Mouse (Mus musculus) limb, embryonic 11.5 days (tissue): Measurements from ENCODE around the gene Tmcc3. TPM values are rescaled to one million over a fixed set of nuclear protein-coding genes. Genes with fewer than 3 reads are reported as not detected.
A peak's percentile ranks its signal among the peaks of the same experiment; 100 is the strongest.

ENCODE experiments used
- ATAC-seq: fragments of 200-750 bp; cut with Nextera tagmentation; 2 replicates; pipeline ENCODE4 v1.8.0; 2017; ENCODE audit warnings: low read depth; ENCODE audit not compliant: insufficient number of reproducible peaks, low FRiP score, low TSS enrichment
- DNase-seq: peaks from one replicate; pipeline ENCODE4 v3.0.0-alpha.2; 2015; ENCODE audit warnings: low spot score
- H3K27ac ChIP-seq: fragments of 300-500 bp; sonication (generic); replicated peaks from 2 replicates; pipeline ENCODE4 v1.5.1; 2014; ENCODE audit warnings: low read depth, mild to moderate bottlenecking, low read length
- H3K27me3 ChIP-seq: fragments of 300-500 bp; sonication (generic); 2 replicates; pipeline ENCODE4 v1.6.1; 2014; ENCODE audit warnings: mild to moderate bottlenecking, low read length, mixed read lengths; ENCODE audit not compliant: control insufficient read depth, insufficient read depth
- H3K36me3 ChIP-seq: fragments of 300-500 bp; sonication (generic); 2 replicates; pipeline ENCODE4 v1.6.1; 2014; ENCODE audit warnings: mild to moderate bottlenecking, low read length, moderate library complexity, mixed read lengths; ENCODE audit not compliant: control insufficient read depth, insufficient read depth
- H3K4me1 ChIP-seq: fragments of 300-500 bp; sonication (generic); 2 replicates; pipeline ENCODE4 v1.6.1; 2014; ENCODE audit warnings: low read length, mixed read lengths; ENCODE audit not compliant: control insufficient read depth, insufficient read depth
- H3K4me2 ChIP-seq: fragments of 300-500 bp; sonication (generic); 2 replicates; pipeline ENCODE4 v1.6.1; 2014; ENCODE audit warnings: low read depth, mild to moderate bottlenecking, moderate library complexity; ENCODE audit not compliant: severe bottlenecking
- H3K4me3 ChIP-seq: fragments of 300-500 bp; sonication (generic); 2 replicates; pipeline ENCODE4 v1.5.1; 2014; ENCODE audit warnings: low read depth, low read length
- H3K9ac ChIP-seq: fragments of 300-500 bp; sonication (generic); 2 replicates; pipeline ENCODE4 v1.6.1; 2014; ENCODE audit warnings: mild to moderate bottlenecking, low read length
- H3K9me3 ChIP-seq: fragments of 300-500 bp; sonication (generic); 2 replicates; pipeline ENCODE4 v1.6.1; 2016; ENCODE audit warnings: low read length; ENCODE audit not compliant: control insufficient read depth
- WGBS: fragments of 180-500 bp; shearing (Covaris S2); extraction: QIAGEN DNeasy Blood & Tissue Kit; methylation state at CpG from one replicate; pipeline ENCODE4 v1.1.7; 2014; 5-methylcytosine and 5-hydroxymethylcytosine counted together
- polyA plus RNA-seq: library from polyadenylated mRNA; unstranded; fragments of >200 nt; fragmentation: Nextera tagmentation; extraction: Ambion mirVana; gene quantifications from 2 replicates; pipeline ENCODE4 v1.2.1, GENCODE M21; 2014

Tmcc3 gene
- polyA plus RNA-seq, 1 experiment from 2014 or later = 5.3 TPM

GRCm38 (mm10) chr10:94623617-94624016 is 311.9 kb downstream of the Tmcc3 start:
- WGBS = 4% methylated on average over 10 of the region's 10 CpGs
- Histone ChIP-seq H3K9me3 (no peaks in the 10 kb centered on the region), H3K27me3 (no peaks in the 10 kb centered on the region), H3K9ac (no peak overlapping the region), H3K36me3 (no peaks in the 10 kb centered on the region), H3K4me3 (no peak overlapping the region), H3K27ac (no peak overlapping the region), H3K4me2 (no peak overlapping the region), H3K4me1 (0 out of 2 replicates have a peak, but pooled peaks cover 3% of the 10 kb centered on the region)
- DNase-seq (peak; percentile 95), ATAC-seq (peak; percentile 64; the same call in 1 of the 2 replicates)

- H3K9me3 ChIP-seq = no peaks in the 10 kb centered on the region
- no peaks in the 10 kb centered on the region for H3K36me3 ChIP-seq
- H3K27me3 ChIP-seq = no peaks in the 10 kb centered on the region
- no peak for DNase-seq
- no peak overlapping the region for H3K4me3 ChIP-seq
- 89% methylated on average over 9 of the region's 9 CpGs for WGBS
- H3K4me2 ChIP-seq = no peak overlapping the region
- no peak overlapping the region for H3K27ac ChIP-seq
- H3K4me1 ChIP-seq = 0 out of 2 replicates have a peak, but pooled peaks cover 3% of the 10 kb centered on the region
- no peak overlapping the region for H3K9ac ChIP-seq
- ATAC-seq = no peak
Measured at GRCm38 (mm10) chr10:94625036-94625435, 313.3 kb downstream of the Tmcc3 start.

- Histone ChIP-seq H3K27ac (no peak overlapping the region), H3K4me2 (no peak overlapping the region), H3K9ac (no peak overlapping the region), H3K4me3 (no peak overlapping the region), H3K9me3 (no peaks in the 10 kb centered on the region), H3K4me1 (0 out of 2 replicates have a peak, but pooled peaks cover 3% of the 10 kb centered on the region), H3K27me3 (no peaks in the 10 kb centered on the region), H3K36me3 (no peaks in the 10 kb centered on the region)
- ATAC-seq (no peak), DNase-seq (no peak)
- 78% methylated on average over 8 of the region's 8 CpGs for WGBS
Measured at GRCm38 (mm10) chr10:94625606-94626005, 313.9 kb downstream of the Tmcc3 start.

- H3K4me3 ChIP-seq = no peak overlapping the region
- WGBS = 76% methylated on average over 4 of the region's 4 CpGs
- H3K27ac ChIP-seq = no peak overlapping the region
- no peak overlapping the region for H3K9ac ChIP-seq
- H3K27me3 ChIP-seq = no peaks in the 10 kb centered on the region
- no peaks in the 10 kb centered on the region for H3K36me3 ChIP-seq
- no peak for DNase-seq
- no peak overlapping the region for H3K4me2 ChIP-seq
- ATAC-seq = no peak
- no peaks in the 10 kb centered on the region for H3K9me3 ChIP-seq
- no peaks in the 10 kb centered on the region for H3K4me1 ChIP-seq
Measured at GRCm38 (mm10) chr10:94630771-94631280, 319.1 kb downstream of the Tmcc3 start.

GRCm38 (mm10) chr10:94631541-94632113 is 319.9 kb downstream of the Tmcc3 start:
- Histone ChIP-seq H3K4me1 (no peaks in the 10 kb centered on the region), H3K9ac (no peak overlapping the region), H3K9me3 (no peaks in the 10 kb centered on the region), H3K27me3 (no peaks in the 10 kb centered on the region), H3K36me3 (no peaks in the 10 kb centered on the region), H3K4me2 (no peak overlapping the region), H3K4me3 (no peak overlapping the region), H3K27ac (no peak overlapping the region)
- ATAC-seq = no peak
- DNase-seq = no peak
- 75% methylated on average over 11 of the region's 11 CpGs for WGBS

- Histone ChIP-seq H3K4me3 (no peak overlapping the region), H3K4me1 (no peaks in the 10 kb centered on the region), H3K36me3 (no peaks in the 10 kb centered on the region), H3K27me3 (no peaks in the 10 kb centered on the region), H3K27ac (no peak overlapping the region), H3K4me2 (no peak overlapping the region), H3K9ac (no peak overlapping the region), H3K9me3 (no peaks in the 10 kb centered on the region)
- WGBS = 88% methylated on average over 5 of the region's 5 CpGs
- DNase-seq = no peak
- no peak for ATAC-seq
Measured at GRCm38 (mm10) chr10:94632245-94632644, 320.5 kb downstream of the Tmcc3 start.

GRCm38 (mm10) chr10:94638599-94638998 is 326.9 kb downstream of the Tmcc3 start:
- Histone ChIP-seq H3K9ac (no peak overlapping the region), H3K4me1 (no peaks in the 10 kb centered on the region), H3K36me3 (no peaks in the 10 kb centered on the region), H3K4me2 (no peak overlapping the region), H3K27me3 (no peaks in the 10 kb centered on the region), H3K4me3 (no peak overlapping the region), H3K27ac (no peak overlapping the region), H3K9me3 (no peaks in the 10 kb centered on the region)
- DNase-seq (no peak), ATAC-seq (no peak)
- WGBS = 86% methylated on average over 5 of the region's 5 CpGs

- no peaks in the 10 kb centered on the region for H3K4me1 ChIP-seq
- H3K9me3 ChIP-seq = no peaks in the 10 kb centered on the region
- H3K27me3 ChIP-seq = no peaks in the 10 kb centered on the region
- no peak overlapping the region for H3K9ac ChIP-seq
- no peak overlapping the region for H3K27ac ChIP-seq
- 81% methylated on average over 5 of the region's 5 CpGs for WGBS
- H3K4me3 ChIP-seq = no peak overlapping the region
- no peak for DNase-seq
- no peak for ATAC-seq
- no peaks in the 10 kb centered on the region for H3K36me3 ChIP-seq
- H3K4me2 ChIP-seq = no peak overlapping the region
Measured at GRCm38 (mm10) chr10:94639281-94639680, 327.5 kb downstream of the Tmcc3 start.

GRCm38 (mm10) chr10:94640067-94640466 is 328.3 kb downstream of the Tmcc3 start:
- Histone ChIP-seq H3K27ac (no peak overlapping the region), H3K9ac (no peak overlapping the region), H3K9me3 (no peaks in the 10 kb centered on the region), H3K4me3 (no peak overlapping the region), H3K36me3 (no peaks in the 10 kb centered on the region), H3K4me2 (no peak overlapping the region), H3K4me1 (no peaks in the 10 kb centered on the region), H3K27me3 (no peaks in the 10 kb centered on the region)
- ATAC-seq = no peak
- no peak for DNase-seq
- WGBS = 67% methylated on average over 5 of the region's 5 CpGs
